Mouse (Mus musculus): ENCODE results near the gene Olfr918.

The Olfr918 gene

DNA sequence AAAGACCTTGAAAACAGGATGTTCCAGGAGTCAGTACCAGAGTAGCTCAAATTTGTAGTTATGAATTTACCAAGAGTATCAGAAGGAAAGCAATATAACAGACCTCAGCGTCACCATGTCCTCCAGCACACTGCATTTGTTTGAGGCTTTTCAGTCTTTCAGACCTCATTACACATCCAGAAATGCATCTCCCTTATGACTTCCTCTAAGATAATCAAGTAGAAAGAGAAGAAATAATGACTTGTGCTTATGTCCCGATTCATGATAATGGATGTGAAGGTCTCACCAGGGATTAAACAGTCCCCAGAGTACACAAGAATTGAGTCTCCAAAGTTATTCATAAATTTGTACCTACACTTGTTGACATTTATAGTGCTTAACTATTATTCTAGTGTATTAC is at the start of gene Olfr918:
Gene Olfr918 (minus strand): TSS at position 101 of the 400 bp plus-strand sequence.
- no peak for DNase-seq (ENCODE audit: low spot score)

- no peak for DNase-seq (ENCODE audit: low spot score)
These were observed 49.6 kb upstream of the Olfr918 start for GRCm38 (mm10) chr9:38724044-38724443.

GRCm38 (mm10) chr9:38718927-38719441 is 44.6 kb upstream of the Olfr918 start:
- DNase-seq (ENCODE audit: low spot score): no peak

- no peak for DNase-seq (ENCODE audit: low spot score)
These were observed 43.7 kb upstream of the Olfr918 start, which contains the start of gene Vwa5a for GRCm38 (mm10) chr9:38718102-38718501. Gene Vwa5a, plus strand, starts transcription at chr9:38718268.

- no peak for DNase-seq (ENCODE audit: low spot score)
These were observed 1.5 kb downstream of the Olfr918 start for GRCm38 (mm10) chr9:38672887-38673286.

DNA sequence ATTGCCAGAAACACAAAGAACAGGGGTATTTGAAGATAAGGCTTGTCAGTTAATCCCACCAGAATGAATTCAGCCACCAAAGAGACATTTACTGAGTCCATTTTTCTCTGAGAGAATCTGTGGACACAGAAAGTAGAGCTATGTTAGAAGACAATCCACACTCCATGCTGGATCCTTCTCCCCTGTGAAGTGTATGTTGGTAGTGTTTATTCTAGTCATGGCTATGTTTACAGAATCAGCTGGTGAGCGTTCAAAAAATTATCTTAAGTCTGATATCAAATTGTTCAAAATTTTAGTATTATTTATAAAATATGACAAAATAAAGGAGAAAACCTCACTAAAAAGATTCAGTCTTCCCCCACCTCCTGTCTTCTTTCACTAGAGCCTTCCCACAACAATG is 8.7 kb downstream of the Olfr918 start, which contains the start of gene Olfr917:
Gene Olfr917 (minus strand): TSS at position 101 of the 400 bp plus-strand sequence.
- no peak for DNase-seq (ENCODE audit: low spot score)

DNA sequence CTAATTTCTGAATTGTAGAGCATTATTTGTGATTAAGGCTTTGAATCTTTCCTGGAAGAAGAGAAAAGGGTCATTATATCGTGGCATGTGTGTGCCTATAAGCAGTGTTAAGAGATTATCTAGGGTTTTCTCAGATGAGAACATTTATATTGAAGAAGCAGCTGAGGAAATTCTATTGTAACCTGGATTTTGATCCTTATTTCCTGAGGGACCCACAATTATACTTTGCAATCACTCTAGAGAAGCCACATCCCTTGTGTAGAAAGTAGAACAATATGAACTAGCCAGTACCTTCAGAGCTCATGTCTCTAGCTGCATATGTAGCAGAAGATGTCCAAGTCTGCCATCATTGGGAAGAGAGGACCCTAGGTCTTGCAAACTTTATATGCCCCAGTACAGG is 14.6 kb downstream of the Olfr918 start, which contains the start of gene Olfr916:
Gene Olfr916 (minus strand): TSS at position 101 of the 400 bp plus-strand sequence.
- DNase-seq (ENCODE audit: low spot score): no peak

- DNase-seq (ENCODE audit: low spot score): no peak
These were observed 42.0 kb downstream of the Olfr918 start for GRCm38 (mm10) chr9:38632406-38632805.

Data from urinary bladder, postnatal 10 days (tissue).